Mouse (Mus musculus) adrenal gland, postnatal 14 days (tissue): ENCODE measurements around the gene Maml1. TPM values are rescaled to one million over a fixed set of nuclear protein-coding genes. Genes with fewer than 3 reads are reported as not detected.
A peak's percentile ranks its signal among the peaks of the same experiment; 100 is the strongest.

Experiments used
- DNase-seq: peaks from one replicate; pipeline ENCODE4 v3.0.0; 2021; ENCODE audit warnings: mixed read lengths
- total RNA-seq: library from RNA; stranded (reverse); gene quantifications from 2 replicates; pipeline ENCODE4 v1.2.3, GENCODE M21; 2021

The Maml1 gene
- total RNA-seq, 1 experiment from 2014 or later, result 24.0 TPM

GRCm38 (mm10) chr11:50238821-50239791, 53.0 kb downstream of the Maml1 start:
- DNase-seq, result no peak

GRCm38 (mm10) chr11:50238324-50238723, 53.8 kb downstream of the Maml1 start, which contains the start of gene Ltc4s:
TSS of gene Ltc4s (minus strand) at chr11:50238616.
- DNase-seq, result peak; percentile 57

- DNase-seq, result peak; percentile 51
Observed at GRCm38 (mm10) chr11:50236937-50237835, 54.9 kb downstream of the Maml1 start.

GRCm38 (mm10) chr11:50236540-50236936, 55.6 kb downstream of the Maml1 start:
- DNase-seq, result peak; percentile 97

- no peak for DNase-seq
Observed at GRCm38 (mm10) chr11:50234606-50235005, 57.5 kb downstream of the Maml1 start.

- DNase-seq, result peak; percentile 49
Observed at GRCm38 (mm10) chr11:50233993-50234392, 58.1 kb downstream of the Maml1 start.

GRCm38 (mm10) chr11:50233022-50233421, 59.1 kb downstream of the Maml1 start:
- no peak for DNase-seq

- DNase-seq, result peak; percentile 73
Observed at GRCm38 (mm10) chr11:50231411-50231810, 60.7 kb downstream of the Maml1 start.

- DNase-seq, result no peak
Observed at GRCm38 (mm10) chr11:50230481-50231304, 61.4 kb downstream of the Maml1 start.

GRCm38 (mm10) chr11:50229252-50229910, 62.7 kb downstream of the Maml1 start:
- DNase-seq, result peak; percentile 85

GRCm38 (mm10) chr11:50228772-50229171, 63.3 kb downstream of the Maml1 start:
- DNase-seq, result peak; percentile 62

- DNase-seq, result no peak
Observed at GRCm38 (mm10) chr11:50227736-50228135, 64.4 kb downstream of the Maml1 start.

- no peak for DNase-seq
Observed at GRCm38 (mm10) chr11:50227226-50227625, 64.9 kb downstream of the Maml1 start.

- DNase-seq, result no peak
Observed at GRCm38 (mm10) chr11:50226406-50226805, 65.7 kb downstream of the Maml1 start.

GRCm38 (mm10) chr11:50225611-50226378, 66.3 kb downstream of the Maml1 start:
- DNase-seq, result peak; percentile 74

- peak; percentile 94 for DNase-seq
Observed at GRCm38 (mm10) chr11:50224671-50225530, 67.2 kb downstream of the Maml1 start.

GRCm38 (mm10) chr11:50223783-50224662, 68.1 kb downstream of the Maml1 start:
- DNase-seq, result no peak

GRCm38 (mm10) chr11:50222559-50223276, 69.4 kb downstream of the Maml1 start:
- no peak for DNase-seq
